In genomic region chr1:44584886-44585385, GRCm38 (mm10) we compare ENCODE assay signal across 9 mouse cellular contexts. TPM values are rescaled to one million over a fixed set of nuclear protein-coding genes. Genes with fewer than 3 reads are reported as not detected.
DNase-seq lines count a peak whose midpoint lies in the region; ATAC-seq and TF ChIP-seq lines count a peak whose summit lies in the region.
"Had no signal": no experiment of that assay in that cellular context is flagged by ENCODE, and none has a peak within 500 bp of the region (broad histone marks: within the 10 kb centered on the region; RNA-seq: fewer than 3 reads in every experiment).

No protein-coding gene starts in this region.

- H3K4me2 ChIP-seq in embryonic facial prominence, embryonic 14.5 days (ENCODE audit: low read depth, low read length) = no peak overlapping the region
- H3K4me2 ChIP-seq in limb, embryonic 14.5 days (replicated peaks; ENCODE audit: low read depth, low read length, severe bottlenecking) = no peak overlapping the region
- H3K4me2 ChIP-seq: liver, embryonic 15.5 days had no signal

- H3K27me3 ChIP-seq in embryonic facial prominence, embryonic 14.5 days (replicated peaks; ENCODE audit: control insufficient read depth, insufficient read depth, low read length) = no peaks in the 10 kb centered on the region
- H3K27me3 ChIP-seq in limb, embryonic 14.5 days (ENCODE audit: control insufficient read depth, insufficient read depth, low read length) = no peaks in the 10 kb centered on the region
- H3K27me3 ChIP-seq: liver, embryonic 15.5 days had no signal

- DNase-seq in gastrocnemius, postnatal 10 days = peak; percentile 4
- no peak for DNase-seq in gastrocnemius, postnatal 25 days
- DNase-seq in Muller cell, postnatal 12 days (ENCODE audit: inconsistent ontology term) = peak; percentile 93
- DNase-seq in embryonic facial prominence, embryonic 14.5 days (ENCODE audit: low spot score) = peak; percentile 82
- DNase-seq in limb, embryonic 14.5 days (ENCODE audit: low spot score) = peak; percentile 46
- peak; percentile 53 for DNase-seq in retina, adult 2 months (ENCODE audit: low read depth, low spot score)
- no peak for DNase-seq in T-cell, adult 2 months (ENCODE audit: low spot score)
- DNase-seq in right cerebral cortex, postnatal 25 days = no peak

- H3K9me3 ChIP-seq in embryonic facial prominence, embryonic 14.5 days (ENCODE audit: control insufficient read depth, low read length) = no peaks in the 10 kb centered on the region
- H3K9me3 ChIP-seq in limb, embryonic 14.5 days (ENCODE audit: control insufficient read depth, low read length) = no peaks in the 10 kb centered on the region
- H3K9me3 ChIP-seq: liver, embryonic 15.5 days had no signal

- peak overlapping the region; percentile 28 for H3K27ac ChIP-seq in embryonic facial prominence, embryonic 14.5 days (replicated peaks; ENCODE audit: low read depth, low read length)
- peak overlapping the region; percentile 67; the same call in 1 of the 2 replicates for H3K27ac ChIP-seq in limb, embryonic 14.5 days (replicated peaks; ENCODE audit: low read depth, low read length)
- H3K27ac ChIP-seq: liver, embryonic 15.5 days had no signal

- H3K36me3 ChIP-seq in embryonic facial prominence, embryonic 14.5 days (ENCODE audit: control insufficient read depth, insufficient read depth, low read length) = no peaks in the 10 kb centered on the region
- no peaks in the 10 kb centered on the region for H3K36me3 ChIP-seq in limb, embryonic 14.5 days (ENCODE audit: control insufficient read depth, insufficient read depth, low read length)
- H3K36me3 ChIP-seq: liver, embryonic 15.5 days had no signal

- WGBS in embryonic facial prominence, embryonic 14.5 days = 4% methylated on average over 3 of the region's 3 CpGs
- WGBS in limb, embryonic 14.5 days = 9% methylated on average over 3 of the region's 3 CpGs

- ATAC-seq in embryonic facial prominence, embryonic 14.5 days (ENCODE audit: low read depth) = peak; percentile 88
- ATAC-seq in limb, embryonic 14.5 days (ENCODE audit: low FRiP score, low read depth) = peak; percentile 64; the same call in 1 of the 2 replicates

- TF ChIP-seq POLR2A in limb, embryonic 14.5 days (IDR thresholded peaks at IDR 0.05; ENCODE audit: borderline replicate concordance, extremely low read depth, insufficient read depth, insufficient read length) = no peak

- peaks cover 11% of the 10 kb centered on the region; the same call in 1 of the 2 replicates for H3K4me1 ChIP-seq in embryonic facial prominence, embryonic 14.5 days (ENCODE audit: control insufficient read depth, insufficient read depth, low read length)
- H3K4me1 ChIP-seq in limb, embryonic 14.5 days (ENCODE audit: control insufficient read depth, insufficient read depth, low read length) = peaks cover 16% of the 10 kb centered on the region
- H3K4me1 ChIP-seq: liver, embryonic 15.5 days had no signal

- H3K9ac ChIP-seq in embryonic facial prominence, embryonic 14.5 days (ENCODE audit: low read depth, low read length) = no peak overlapping the region
- no peak overlapping the region for H3K9ac ChIP-seq in limb, embryonic 14.5 days (ENCODE audit: low read depth, low read length, severe bottlenecking)
- H3K9ac ChIP-seq: liver, embryonic 15.5 days had no signal

- H3K4me3 ChIP-seq in embryonic facial prominence, embryonic 14.5 days (ENCODE audit: low read depth, low read length) = no peak overlapping the region
- no peak overlapping the region for H3K4me3 ChIP-seq in limb, embryonic 14.5 days (replicated peaks; ENCODE audit: low read length)
- H3K4me3 ChIP-seq: liver, embryonic 15.5 days had no signal

RNA-seq across cellular contexts. Expression of gene Gulp1, which starts 33.6 kb away (rescaled TPM):
- 10 to 100 TPM; 12.1 to 12.3 TPM for total RNA-seq in gastrocnemius, postnatal 10 days (2021)
- 1 to 10 TPM; 3.8 to 5.2 TPM for total RNA-seq in gastrocnemius, postnatal 25 days (2021)
- polyA plus RNA-seq in embryonic facial prominence, embryonic 14.5 days (2014; fragmentation: Nextera tagmentation; extraction: Ambion mirVana) = 30.7 and 34.5 TPM in 2 replicates
- 35.8 and 40.1 TPM in 2 replicates for polyA plus RNA-seq in limb, embryonic 14.5 days (2012; rRNA removed)
- 41.9 and 47.3 TPM in 2 replicates for polyA plus RNA-seq in limb, embryonic 14.5 days (2014; fragmentation: Nextera tagmentation; extraction: Ambion mirVana)

Comparison
In these comparisons a context has a peak if more than half of its experiments do, and no peak if none do; other contexts are left out.
1. DNase-seq: peak in gastrocnemius, postnatal 10 days (single experiment), Muller cell, postnatal 12 days (single experiment), embryonic facial prominence, embryonic 14.5 days (single experiment), limb, embryonic 14.5 days (single experiment) and retina, adult 2 months (single experiment); none in gastrocnemius, postnatal 25 days (single experiment), T-cell, adult 2 months (single experiment) and right cerebral cortex, postnatal 25 days (single experiment).